Mouse (Mus musculus) left cerebral cortex, adult 11 months (tissue): ENCODE data around the gene Srrm4.

Experiments used
- DNase-seq: peaks from one replicate; pipeline ENCODE4 v3.0.0; 2022; ENCODE audit warnings: low spot score

The Srrm4 gene

GRCm38 (mm10) chr5:116552584-116552983 lies 39.0 kb downstream of the Srrm4 start:
- DNase-seq = no peak

GRCm38 (mm10) chr5:116545746-116546145 lies 45.9 kb downstream of the Srrm4 start:
- no peak for DNase-seq

DNA sequence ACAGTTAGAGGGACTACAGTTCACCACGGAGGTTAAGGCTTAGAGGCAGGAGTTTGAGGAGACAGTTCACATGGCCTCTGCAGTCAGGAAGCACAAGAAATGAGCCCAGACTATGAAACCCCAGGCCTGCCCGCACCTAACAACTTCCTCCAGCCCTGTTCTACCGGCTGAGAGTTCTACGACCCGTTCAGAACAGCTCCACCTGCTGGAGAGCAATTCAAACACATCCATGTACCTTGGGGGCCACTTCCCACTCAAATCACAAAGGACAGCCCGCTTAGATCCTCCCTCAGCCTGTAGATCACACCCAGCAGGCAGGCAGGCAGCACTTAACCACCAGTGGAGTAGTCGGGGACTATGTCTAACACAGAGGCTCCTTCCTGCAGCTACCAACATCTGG lies 49.3 kb downstream of the Srrm4 start:
- DNase-seq = no peak

- DNase-seq = no peak
Measured at GRCm38 (mm10) chr5:116541128-116541527, 50.5 kb downstream of the Srrm4 start.

GRCm38 (mm10) chr5:116539360-116539759 lies 52.3 kb downstream of the Srrm4 start:
- no peak for DNase-seq

DNA sequence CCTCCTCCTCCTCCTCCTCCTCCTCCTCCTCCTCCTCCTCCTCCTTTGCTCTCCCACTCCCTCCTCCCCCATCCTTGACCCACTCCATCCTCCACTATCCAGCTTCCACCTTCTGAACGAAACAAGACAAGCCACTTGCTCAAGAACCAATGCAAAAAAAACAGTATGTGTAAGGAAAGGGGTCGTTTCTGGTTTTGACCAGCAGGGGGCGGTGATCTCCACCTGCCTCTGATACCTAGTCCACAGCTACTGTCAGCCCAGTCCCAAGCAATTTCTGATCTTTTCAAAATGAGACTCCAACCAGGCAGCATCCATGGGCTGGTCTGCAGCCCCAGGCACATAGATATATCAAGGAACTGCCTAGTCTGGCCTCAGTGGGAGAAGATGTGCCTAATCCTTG lies 53.1 kb downstream of the Srrm4 start:
- DNase-seq = no peak

DNA sequence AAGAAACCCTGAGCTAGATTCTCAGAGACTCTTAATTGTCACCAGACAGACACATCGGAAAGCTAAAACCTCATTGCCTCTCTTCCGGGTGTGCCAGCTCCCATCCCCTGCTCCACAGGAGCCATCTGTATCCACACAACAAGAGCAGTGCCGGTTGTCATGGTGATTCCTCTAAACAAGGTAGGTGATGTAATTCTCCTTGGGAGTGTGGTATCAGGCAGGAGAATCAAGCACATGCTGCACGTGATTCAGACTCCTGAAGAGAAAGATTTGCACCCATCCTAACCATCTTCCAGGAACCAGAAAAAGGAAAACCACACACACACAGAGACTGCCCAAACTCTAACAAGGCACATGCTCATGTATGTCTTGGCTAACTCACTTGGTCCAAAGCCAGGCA lies 65.3 kb downstream of the Srrm4 start:
- DNase-seq = peak; percentile 85

DNA sequence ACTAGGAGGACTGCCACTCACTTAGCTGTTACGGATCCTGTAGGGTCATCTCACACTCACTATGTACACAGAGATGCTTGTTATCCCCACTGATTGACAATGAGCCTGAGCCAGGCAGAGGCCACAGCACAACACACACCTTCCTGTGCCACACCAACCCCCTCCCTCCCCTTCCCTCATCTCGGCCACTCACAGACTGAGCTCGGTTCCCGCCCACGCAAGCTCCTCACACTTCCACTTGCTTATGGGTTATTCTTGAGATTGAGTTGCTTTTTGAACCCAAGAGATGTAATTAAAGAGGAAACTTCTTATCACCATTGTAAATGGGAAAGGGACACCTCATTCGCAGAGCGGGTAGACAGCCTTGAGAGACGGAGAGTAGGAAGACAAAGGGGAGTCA lies 66.3 kb downstream of the Srrm4 start:
- no peak for DNase-seq

DNA sequence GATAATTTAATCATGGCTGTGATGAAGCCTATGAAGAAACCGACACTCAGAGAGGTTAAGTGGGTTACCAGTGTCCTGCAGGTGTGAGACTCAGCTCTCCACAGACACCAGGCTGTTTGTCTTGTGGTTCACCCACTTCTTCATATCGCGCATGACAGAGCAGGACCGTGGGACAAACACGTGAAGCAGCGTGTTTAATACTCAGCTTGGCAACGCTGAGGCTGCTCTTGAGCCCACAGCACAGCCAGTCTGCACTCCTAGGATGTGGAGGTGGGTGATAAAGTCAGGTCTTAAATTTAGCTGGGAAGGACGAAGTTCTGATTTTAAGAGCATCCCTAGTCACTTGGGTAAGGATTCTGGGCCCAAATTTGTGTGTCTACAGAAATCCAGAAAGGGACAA lies 68.1 kb downstream of the Srrm4 start:
- peak; percentile 58 for DNase-seq

- no peak for DNase-seq
Measured at GRCm38 (mm10) chr5:116523079-116523478, 68.5 kb downstream of the Srrm4 start.

GRCm38 (mm10) chr5:116522273-116522672 lies 69.3 kb downstream of the Srrm4 start:
- no peak for DNase-seq

DNA sequence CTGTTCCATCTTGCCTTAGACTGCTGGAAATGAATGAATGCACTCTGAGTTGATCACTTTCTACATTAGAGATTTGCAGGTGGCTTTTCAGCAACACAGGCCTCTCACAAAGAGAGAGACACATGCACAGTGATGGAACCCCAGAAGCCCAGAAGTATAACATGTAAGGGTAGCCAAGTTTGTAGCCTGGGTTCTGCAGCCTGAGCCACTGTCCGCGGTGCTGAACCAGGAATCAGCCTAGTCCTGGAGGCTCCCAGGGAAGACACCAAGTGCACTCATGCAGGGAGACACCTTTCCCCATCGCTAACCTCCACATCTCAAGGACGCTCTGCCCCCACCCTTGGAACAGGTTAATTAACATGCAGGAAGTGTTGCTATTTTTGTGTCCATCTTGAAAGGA lies 73.6 kb downstream of the Srrm4 start:
- no peak for DNase-seq

GRCm38 (mm10) chr5:116512135-116512534 lies 79.5 kb downstream of the Srrm4 start:
- no peak for DNase-seq

GRCm38 (mm10) chr5:116510229-116510628 lies 81.4 kb downstream of the Srrm4 start:
- no peak for DNase-seq

- DNase-seq = no peak
Measured at GRCm38 (mm10) chr5:116501342-116501741, 90.3 kb downstream of the Srrm4 start.

DNA sequence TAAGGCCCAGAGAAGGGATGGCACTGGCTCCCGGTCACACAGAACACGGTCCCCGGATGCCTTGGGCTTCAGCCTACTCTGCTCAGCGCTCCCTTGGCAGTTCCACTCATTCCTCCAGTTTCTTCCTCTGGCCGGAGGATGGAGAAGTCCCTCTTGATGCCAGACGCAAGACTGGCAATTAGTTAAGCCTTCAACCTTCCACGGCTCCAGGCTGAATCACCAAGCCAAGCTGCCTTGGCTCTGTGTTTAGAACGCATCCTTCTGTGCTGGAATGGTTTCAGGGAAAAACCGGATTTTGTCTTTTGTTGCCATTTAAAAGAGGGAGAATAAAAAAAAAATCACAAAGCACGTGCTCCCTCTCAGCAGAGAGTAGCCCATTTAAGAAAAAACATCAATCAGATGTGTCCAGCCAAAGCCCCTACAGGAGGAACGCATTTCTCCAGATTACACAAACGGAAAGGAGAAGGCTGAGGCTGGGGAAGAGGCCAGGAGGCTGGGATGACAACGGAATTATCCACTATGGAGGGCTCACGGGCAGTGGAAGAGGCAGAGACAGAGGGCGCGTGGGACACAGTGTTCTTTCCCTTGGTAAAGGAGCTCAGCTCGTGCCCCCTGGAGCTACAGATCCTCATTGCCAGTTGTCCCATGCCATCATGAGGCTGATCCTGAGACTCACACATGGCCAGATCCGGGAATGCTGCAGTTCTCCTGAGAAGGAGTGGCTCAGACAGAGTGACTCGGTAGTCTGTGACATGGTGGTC lies 92.6 kb downstream of the Srrm4 start:
- DNase-seq = no peak

GRCm38 (mm10) chr5:116497866-116498265 lies 93.8 kb downstream of the Srrm4 start:
- no peak for DNase-seq

DNA sequence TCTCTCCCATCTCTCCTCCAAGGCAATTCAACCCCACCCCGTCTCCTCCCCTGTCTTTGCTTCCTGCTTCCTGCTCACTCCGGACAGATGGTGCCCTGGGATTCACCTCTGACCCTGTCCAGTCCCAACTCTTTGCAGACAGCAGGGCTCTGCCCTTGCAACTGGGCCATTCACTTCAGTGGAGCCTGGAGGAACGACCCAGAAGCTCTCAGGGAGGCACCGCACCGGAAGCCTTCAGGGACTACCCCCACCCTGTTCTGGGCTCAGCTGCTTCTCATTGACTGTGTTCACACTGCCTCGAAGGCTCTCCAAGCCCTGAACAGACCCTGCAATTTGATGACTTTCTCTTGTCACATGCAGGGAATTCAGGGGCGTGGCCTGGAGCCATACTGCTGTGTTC lies 94.4 kb downstream of the Srrm4 start:
- no peak for DNase-seq

GRCm38 (mm10) chr5:116496717-116497116 lies 94.9 kb downstream of the Srrm4 start:
- DNase-seq = no peak

DNA sequence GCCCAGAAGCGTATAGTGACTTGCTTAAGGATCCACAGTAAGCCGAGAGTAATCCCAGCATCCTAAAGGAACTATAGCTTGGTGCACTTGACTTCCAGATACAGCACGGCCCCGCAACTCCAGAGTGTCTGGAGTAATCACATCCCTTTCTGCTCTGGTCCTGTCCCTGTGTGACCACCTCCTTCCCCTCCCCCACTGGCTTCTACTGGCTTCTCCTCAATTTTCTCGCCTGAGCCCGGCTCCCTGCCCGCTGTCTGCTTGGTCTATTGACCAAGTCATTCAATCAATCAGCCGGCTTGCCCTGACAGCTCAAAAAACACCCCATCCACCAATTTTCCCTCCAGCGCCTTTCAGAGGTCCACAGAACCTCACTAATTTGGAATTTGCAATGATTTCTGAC lies 96.2 kb downstream of the Srrm4 start:
- no peak for DNase-seq

DNA sequence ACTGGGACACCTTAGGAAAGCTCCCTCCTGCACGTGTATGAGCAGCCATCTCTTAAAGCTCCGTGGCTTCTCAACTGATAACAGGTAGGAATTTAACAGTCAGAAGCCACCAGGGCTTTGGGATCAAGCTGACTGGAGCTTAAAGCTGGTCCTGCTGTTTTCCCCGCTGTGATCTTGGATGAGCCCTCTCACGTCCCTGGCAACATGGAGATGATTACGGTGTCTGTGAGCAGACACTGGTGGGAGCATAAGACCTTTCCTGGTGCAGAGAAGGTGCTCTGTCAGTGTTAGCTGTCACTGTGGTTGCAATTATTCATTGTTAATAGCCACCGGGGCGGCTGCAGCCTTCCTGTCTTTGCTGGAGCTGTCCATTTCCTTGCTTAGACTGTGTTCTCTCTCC lies 97.2 kb downstream of the Srrm4 start:
- no peak for DNase-seq

- no peak for DNase-seq
Measured at GRCm38 (mm10) chr5:116492726-116493125, 98.9 kb downstream of the Srrm4 start.

GRCm38 (mm10) chr5:116491794-116492420 lies 99.7 kb downstream of the Srrm4 start:
- DNase-seq = no peak

- DNase-seq = no peak
Measured at GRCm38 (mm10) chr5:116490826-116491225, 100.8 kb downstream of the Srrm4 start.
